Mouse (Mus musculus): ENCODE data around the gene Ncf1. TPM values are rescaled to one million over a fixed set of nuclear protein-coding genes. Genes with fewer than 3 reads are reported as not detected.

Gene Ncf1
- polyA plus RNA-seq, 1 experiment from 2014 or later: 2.4 TPM

GRCm38 (mm10) chr5:134270566-134270965, 41.1 kb upstream of the Ncf1 start:
- ATAC-seq (replicated peaks; ENCODE audit: low FRiP score, low read depth) (no peak), DNase-seq (ENCODE audit: low spot score) (no peak)
- Histone ChIP-seq H3K9me3 (replicated peaks; ENCODE audit: low read length) (no peaks in the 10 kb centered on the region), H3K9ac (ENCODE audit: low read depth, low read length) (no peak overlapping the region), H3K36me3 (ENCODE audit: insufficient read depth, low read length) (peaks cover 76% of the 10 kb centered on the region), H3K27me3 (ENCODE audit: insufficient read depth, low read length) (no peaks in the 10 kb centered on the region), H3K27ac (no peak overlapping the region), H3K4me2 (ENCODE audit: low read length) (no peak overlapping the region), H3K4me3 (replicated peaks; ENCODE audit: low read depth, low read length) (no peak overlapping the region), H3K4me1 (replicated peaks; ENCODE audit: insufficient read depth, low read length) (no peaks in the 10 kb centered on the region)
- peak; percentile 7; the same call in 1 of the 2 replicates for TF ChIP-seq CTCF (IDR thresholded peaks at IDR 0.05; ENCODE audit: low read depth)
- 87% methylated on average over 4 of the region's 4 CpGs for WGBS

- Histone ChIP-seq H3K9me3 (replicated peaks; ENCODE audit: low read length) (no peaks in the 10 kb centered on the region), H3K27ac (no peak overlapping the region), H3K36me3 (ENCODE audit: insufficient read depth, low read length) (peaks cover 79% of the 10 kb centered on the region), H3K9ac (ENCODE audit: low read depth, low read length) (no peak overlapping the region), H3K4me2 (ENCODE audit: low read length) (no peak overlapping the region), H3K27me3 (ENCODE audit: insufficient read depth, low read length) (no peaks in the 10 kb centered on the region), H3K4me3 (replicated peaks; ENCODE audit: low read depth, low read length) (no peak overlapping the region), H3K4me1 (replicated peaks; ENCODE audit: insufficient read depth, low read length) (no peaks in the 10 kb centered on the region)
- no peak for DNase-seq (ENCODE audit: low spot score)
- TF ChIP-seq CTCF (IDR thresholded peaks at IDR 0.05; ENCODE audit: low read depth): no peak
- 82% methylated on average over 5 of the region's 5 CpGs for WGBS
- ATAC-seq (replicated peaks; ENCODE audit: low FRiP score, low read depth): no peak
Observed at GRCm38 (mm10) chr5:134269751-134270150, 40.3 kb upstream of the Ncf1 start.

GRCm38 (mm10) chr5:134268751-134269150, 39.3 kb upstream of the Ncf1 start:
- H3K27me3 ChIP-seq (ENCODE audit: insufficient read depth, low read length): no peaks in the 10 kb centered on the region
- TF ChIP-seq CTCF (IDR thresholded peaks at IDR 0.05; ENCODE audit: low read depth): no peak
- H3K4me3 ChIP-seq (replicated peaks; ENCODE audit: low read depth, low read length): no peak overlapping the region
- no peaks in the 10 kb centered on the region for H3K9me3 ChIP-seq (replicated peaks; ENCODE audit: low read length)
- no peak overlapping the region for H3K9ac ChIP-seq (ENCODE audit: low read depth, low read length)
- H3K4me1 ChIP-seq (replicated peaks; ENCODE audit: insufficient read depth, low read length): no peaks in the 10 kb centered on the region
- no peak overlapping the region for H3K4me2 ChIP-seq (ENCODE audit: low read length)
- H3K36me3 ChIP-seq (ENCODE audit: insufficient read depth, low read length): peaks cover 82% of the 10 kb centered on the region
- no peak for DNase-seq (ENCODE audit: low spot score)
- no peak overlapping the region for H3K27ac ChIP-seq
- no peak for ATAC-seq (replicated peaks; ENCODE audit: low FRiP score, low read depth)
- WGBS: 96% methylated on average over 8 of the region's 8 CpGs

- Histone ChIP-seq H3K27ac (no peak overlapping the region; the same call in 1 of the 2 replicates), H3K4me3 (replicated peaks; ENCODE audit: low read depth, low read length) (no peak overlapping the region), H3K9ac (ENCODE audit: low read depth, low read length) (no peak overlapping the region), H3K36me3 (ENCODE audit: insufficient read depth, low read length) (peaks cover 80% of the 10 kb centered on the region), H3K9me3 (replicated peaks; ENCODE audit: low read length) (no peaks in the 10 kb centered on the region), H3K4me2 (ENCODE audit: low read length) (no peak overlapping the region), H3K4me1 (replicated peaks; ENCODE audit: insufficient read depth, low read length) (no peaks in the 10 kb centered on the region), H3K27me3 (ENCODE audit: insufficient read depth, low read length) (no peaks in the 10 kb centered on the region)
- no peak for TF ChIP-seq CTCF (IDR thresholded peaks at IDR 0.05; ENCODE audit: low read depth)
- WGBS: 62% methylated on average over 18 of the region's 18 CpGs
- ATAC-seq (replicated peaks; ENCODE audit: low FRiP score, low read depth): no peak; the same call in 1 of the 2 replicates
- peak; percentile 44 for DNase-seq (ENCODE audit: low spot score)
Observed at GRCm38 (mm10) chr5:134266404-134266803, 37.0 kb upstream of the Ncf1 start.

GRCm38 (mm10) chr5:134265890-134266289, 36.5 kb upstream of the Ncf1 start:
- Histone ChIP-seq H3K4me3 (replicated peaks; ENCODE audit: low read depth, low read length) (no peak overlapping the region), H3K27me3 (ENCODE audit: insufficient read depth, low read length) (no peaks in the 10 kb centered on the region), H3K4me1 (replicated peaks; ENCODE audit: insufficient read depth, low read length) (no peaks in the 10 kb centered on the region), H3K27ac (no peak overlapping the region), H3K36me3 (ENCODE audit: insufficient read depth, low read length) (peaks cover 80% of the 10 kb centered on the region), H3K4me2 (ENCODE audit: low read length) (no peak overlapping the region), H3K9me3 (replicated peaks; ENCODE audit: low read length) (no peaks in the 10 kb centered on the region), H3K9ac (ENCODE audit: low read depth, low read length) (no peak overlapping the region)
- no peak for TF ChIP-seq CTCF (IDR thresholded peaks at IDR 0.05; ENCODE audit: low read depth)
- WGBS: 54% methylated on average over 2 of the region's 2 CpGs
- ATAC-seq (replicated peaks; ENCODE audit: low FRiP score, low read depth) (no peak), DNase-seq (ENCODE audit: low spot score) (no peak)

GRCm38 (mm10) chr5:134260001-134260636, 30.7 kb upstream of the Ncf1 start:
- no peak overlapping the region for H3K27ac ChIP-seq
- H3K4me3 ChIP-seq (replicated peaks; ENCODE audit: low read depth, low read length): no peak overlapping the region
- no peaks in the 10 kb centered on the region for H3K4me1 ChIP-seq (replicated peaks; ENCODE audit: insufficient read depth, low read length)
- WGBS: 90% methylated on average over 9 of the region's 9 CpGs
- ATAC-seq (replicated peaks; ENCODE audit: low FRiP score, low read depth) (no peak), DNase-seq (ENCODE audit: low spot score) (no peak)
- TF ChIP-seq CTCF (IDR thresholded peaks at IDR 0.05; ENCODE audit: low read depth): no peak
- H3K27me3 ChIP-seq (ENCODE audit: insufficient read depth, low read length): no peaks in the 10 kb centered on the region
- H3K9ac ChIP-seq (ENCODE audit: low read depth, low read length): no peak overlapping the region
- no peak overlapping the region for H3K4me2 ChIP-seq (ENCODE audit: low read length)
- peaks cover 87% of the 10 kb centered on the region for H3K36me3 ChIP-seq (ENCODE audit: insufficient read depth, low read length)
- H3K9me3 ChIP-seq (replicated peaks; ENCODE audit: low read length): no peaks in the 10 kb centered on the region

- WGBS: 95% methylated on average over 2 of the region's 2 CpGs
- no peak for ATAC-seq (replicated peaks; ENCODE audit: low FRiP score, low read depth)
- no peak for DNase-seq (ENCODE audit: low spot score)
- no peaks in the 10 kb centered on the region for H3K4me1 ChIP-seq (replicated peaks; ENCODE audit: insufficient read depth, low read length)
- H3K9me3 ChIP-seq (replicated peaks; ENCODE audit: low read length): no peaks in the 10 kb centered on the region
- H3K4me3 ChIP-seq (replicated peaks; ENCODE audit: low read depth, low read length): no peak overlapping the region
- no peak overlapping the region for H3K4me2 ChIP-seq (ENCODE audit: low read length)
- TF ChIP-seq CTCF (IDR thresholded peaks at IDR 0.05; ENCODE audit: low read depth): no peak
- H3K27ac ChIP-seq: no peak overlapping the region
- H3K36me3 ChIP-seq (ENCODE audit: insufficient read depth, low read length): peaks cover 88% of the 10 kb centered on the region
- H3K27me3 ChIP-seq (ENCODE audit: insufficient read depth, low read length): no peaks in the 10 kb centered on the region
- no peak overlapping the region for H3K9ac ChIP-seq (ENCODE audit: low read depth, low read length)
Observed at GRCm38 (mm10) chr5:134258934-134259333, 29.5 kb upstream of the Ncf1 start.
